Mouse (Mus musculus) heart, adult 9 months (tissue): ENCODE results near the gene Taf1a.
"Not testable (repeated sequence)": the region's sequence is repeated elsewhere in the genome, so short reads cannot be mapped to it uniquely, and the experiment has no call there.

Experiments used
- DNase-seq, 2 experiments: peaks; one replicate each; pipeline ENCODE4 v3.0.0; 2022; ENCODE audit warnings: low spot score in 2 of 2

Gene Taf1a

DNA sequence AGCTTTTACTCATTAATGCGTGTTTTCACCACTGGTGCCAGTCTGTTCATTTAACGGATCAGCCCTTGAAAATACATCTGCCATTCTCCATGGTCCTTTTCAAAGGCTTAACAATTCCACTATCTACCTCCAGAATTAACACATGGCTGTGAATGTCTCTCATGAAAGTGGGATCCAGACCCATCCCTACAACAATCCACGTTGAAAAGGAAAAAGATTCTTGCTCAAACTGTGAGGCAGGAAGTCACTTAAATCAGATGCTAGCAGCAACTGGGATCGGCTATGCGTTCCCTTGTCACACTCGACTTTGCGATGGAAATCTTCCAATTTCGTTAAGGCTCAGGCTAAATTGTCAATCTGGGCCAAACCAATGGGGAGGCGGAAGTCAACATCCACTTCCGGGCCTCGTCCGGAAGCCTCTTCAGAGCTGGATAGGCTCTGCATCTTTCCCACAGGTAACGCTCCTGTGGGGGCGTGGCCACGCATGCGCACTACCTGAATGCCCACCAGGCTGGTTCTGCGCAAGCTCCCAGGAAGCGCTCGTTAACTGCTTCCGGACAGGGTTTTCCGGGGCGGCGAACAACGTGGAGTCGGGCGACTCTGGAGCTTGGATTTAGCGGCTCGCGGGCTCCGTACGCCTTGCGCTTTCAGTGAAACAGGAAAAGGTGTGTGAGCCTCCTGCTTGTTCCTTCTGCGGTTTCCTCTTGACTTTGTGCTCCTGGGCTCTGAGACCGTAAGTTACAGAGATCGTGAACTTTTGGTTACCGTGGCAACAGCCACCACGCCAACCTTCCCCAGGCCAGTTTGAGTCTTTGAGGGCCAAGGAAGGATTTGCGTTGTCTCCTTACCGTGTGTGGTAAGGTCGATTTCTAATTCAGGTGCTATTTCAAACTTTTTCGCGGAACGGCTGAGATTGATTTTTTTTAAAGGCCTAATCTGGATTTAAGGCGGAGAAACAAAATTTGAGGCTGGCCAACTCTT, at the start of gene Taf1a:
Gene Taf1a, plus strand, starts transcription at position 556 of the 981 bp plus-strand sequence.
- DNase-seq, result peak; percentile 85 to 86

DNA sequence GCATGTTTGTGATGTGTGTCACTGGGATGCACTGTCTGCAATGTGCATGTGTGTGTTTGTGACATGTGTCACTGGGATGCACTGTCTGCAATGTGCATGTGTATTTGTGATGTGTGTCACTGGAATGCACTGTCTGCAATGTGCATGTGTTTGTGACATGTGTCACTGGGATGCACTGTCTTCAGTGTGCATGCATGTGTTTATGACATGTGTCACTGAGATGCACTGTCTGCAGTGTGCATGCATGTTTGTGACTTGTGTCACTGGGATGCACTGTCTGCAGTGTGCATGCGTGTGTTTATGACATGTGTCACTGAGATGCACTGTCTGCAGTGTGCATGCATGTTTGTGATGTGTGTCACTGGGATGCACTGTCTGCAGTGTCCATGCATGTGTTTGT, 45.9 kb upstream of the Taf1a start:
- not testable (repeated sequence) for DNase-seq

DNA sequence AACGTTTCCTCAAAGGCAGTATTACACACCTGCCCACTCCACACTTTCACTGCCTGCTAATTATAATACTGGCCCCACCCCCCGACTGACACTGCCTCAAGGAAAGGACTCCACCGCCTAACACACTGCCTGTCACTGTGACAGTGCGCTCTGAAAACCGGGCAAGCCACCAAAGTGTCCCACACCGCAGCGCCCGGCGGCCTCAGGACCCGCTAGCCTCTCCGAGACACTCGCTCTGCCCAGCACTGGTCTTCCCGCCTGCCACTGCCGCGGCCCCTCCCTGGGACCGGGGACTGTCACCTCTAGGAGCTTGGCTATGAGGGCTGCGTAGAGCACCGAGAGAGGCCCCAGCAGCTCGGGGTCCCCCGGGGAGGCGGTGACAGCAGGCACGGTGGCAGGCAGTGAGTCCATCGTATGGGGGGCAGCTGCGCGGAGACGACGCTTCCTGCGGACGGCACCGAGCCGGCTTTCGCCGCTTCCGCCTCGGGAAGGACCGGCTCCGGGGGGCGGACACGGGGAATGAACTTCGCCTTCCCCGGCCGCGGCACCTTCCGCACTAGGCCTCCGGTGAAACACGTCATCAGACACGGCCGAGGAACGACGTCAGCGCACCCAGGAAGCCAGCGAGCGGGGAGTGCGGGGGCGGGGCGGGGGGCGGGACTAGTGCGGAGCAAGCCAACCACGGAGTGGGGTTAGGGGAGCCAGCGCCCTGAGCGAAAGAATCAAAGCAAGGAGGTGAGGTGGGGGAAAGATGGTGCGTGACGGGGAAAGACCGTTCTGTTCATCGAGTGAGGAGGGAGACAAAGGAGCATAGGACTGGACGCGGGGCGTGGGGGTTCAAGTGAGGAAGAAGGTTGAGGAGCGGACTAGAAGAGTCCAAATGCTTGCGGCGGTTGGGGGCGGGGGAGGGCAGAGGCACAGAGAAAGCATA, 43.6 kb upstream of the Taf1a start:
- DNase-seq, result peak; percentile 78 to 79

DNA sequence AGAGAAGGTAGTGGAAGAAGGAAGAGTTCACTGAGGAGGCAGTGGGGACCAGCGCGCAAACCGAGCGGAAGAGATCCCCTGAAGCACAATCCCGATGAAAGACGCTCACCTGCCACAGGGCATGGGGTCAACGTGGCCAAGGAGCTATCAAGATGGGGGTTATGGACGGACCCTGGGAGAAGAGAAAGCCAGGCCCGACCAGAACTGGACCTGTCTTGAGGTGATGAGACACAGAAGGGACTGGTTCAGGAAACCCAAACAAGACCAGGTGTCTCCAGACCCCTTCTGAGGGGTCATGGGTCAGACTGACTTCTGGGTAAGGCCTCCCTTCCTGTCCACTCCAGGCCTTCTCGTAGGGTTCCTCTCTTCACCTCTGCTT, 43.0 kb upstream of the Taf1a start:
- peak in 1 of 2 experiments; percentile 6 for DNase-seq

DNA sequence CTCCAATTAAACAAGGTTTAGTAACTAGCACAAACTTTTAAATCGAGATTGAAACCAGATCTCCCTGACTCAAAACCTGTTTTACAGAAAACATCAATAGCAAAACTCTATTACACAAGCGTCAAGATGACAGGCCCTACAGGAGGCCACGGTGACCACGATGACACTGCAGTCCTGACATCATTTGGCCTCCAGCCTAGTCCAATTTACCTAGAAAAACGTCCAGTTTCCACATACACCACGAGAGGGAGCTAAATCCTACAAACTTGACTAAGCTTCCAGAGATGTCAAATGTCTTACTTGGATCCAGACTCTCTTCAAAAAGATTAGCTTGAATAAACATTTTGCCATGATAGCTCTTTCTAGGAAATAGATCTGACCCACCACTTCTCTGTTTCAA, 38.9 kb upstream of the Taf1a start:
- DNase-seq, result peak; percentile 37 to 64

DNA sequence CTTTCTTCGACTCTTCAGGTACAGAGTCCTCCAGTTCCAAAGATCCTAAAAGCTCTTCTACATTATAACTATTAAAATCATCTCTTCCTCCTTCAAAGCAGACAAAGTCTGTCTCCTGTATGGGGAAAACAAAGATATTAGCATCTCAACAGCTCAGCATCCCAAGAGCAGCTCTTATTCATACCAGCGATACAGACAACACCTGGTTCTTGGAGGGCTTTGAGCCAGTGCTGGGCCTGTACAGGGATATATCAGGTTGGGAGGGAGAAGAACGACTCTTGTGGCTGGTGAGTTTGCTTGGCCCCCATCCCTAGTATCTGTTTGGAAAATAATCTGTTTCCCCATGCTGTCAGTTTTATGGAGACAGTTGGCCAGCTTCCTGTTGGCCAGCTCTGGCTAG, 29.9 kb upstream of the Taf1a start:
- DNase-seq, result no peak

DNA sequence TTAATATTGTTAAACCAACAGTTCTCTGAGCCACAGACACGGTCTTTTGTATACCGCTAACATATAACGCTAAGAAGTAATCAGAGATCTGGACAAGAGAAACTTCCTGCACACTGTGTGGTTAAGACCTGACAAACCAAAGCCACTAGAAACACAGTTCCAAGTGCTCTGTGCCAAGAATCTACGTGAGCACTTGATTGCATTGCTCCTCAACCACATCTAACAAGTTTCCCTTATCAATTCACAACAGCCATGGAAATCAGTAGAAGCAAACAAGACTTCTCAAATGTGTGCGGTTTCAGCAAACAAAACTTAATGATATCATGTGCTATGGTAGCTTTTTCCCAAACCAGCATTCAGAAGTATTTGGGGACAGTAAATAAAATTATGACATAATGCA, 26.5 kb upstream of the Taf1a start:
- DNase-seq, result no peak

DNA sequence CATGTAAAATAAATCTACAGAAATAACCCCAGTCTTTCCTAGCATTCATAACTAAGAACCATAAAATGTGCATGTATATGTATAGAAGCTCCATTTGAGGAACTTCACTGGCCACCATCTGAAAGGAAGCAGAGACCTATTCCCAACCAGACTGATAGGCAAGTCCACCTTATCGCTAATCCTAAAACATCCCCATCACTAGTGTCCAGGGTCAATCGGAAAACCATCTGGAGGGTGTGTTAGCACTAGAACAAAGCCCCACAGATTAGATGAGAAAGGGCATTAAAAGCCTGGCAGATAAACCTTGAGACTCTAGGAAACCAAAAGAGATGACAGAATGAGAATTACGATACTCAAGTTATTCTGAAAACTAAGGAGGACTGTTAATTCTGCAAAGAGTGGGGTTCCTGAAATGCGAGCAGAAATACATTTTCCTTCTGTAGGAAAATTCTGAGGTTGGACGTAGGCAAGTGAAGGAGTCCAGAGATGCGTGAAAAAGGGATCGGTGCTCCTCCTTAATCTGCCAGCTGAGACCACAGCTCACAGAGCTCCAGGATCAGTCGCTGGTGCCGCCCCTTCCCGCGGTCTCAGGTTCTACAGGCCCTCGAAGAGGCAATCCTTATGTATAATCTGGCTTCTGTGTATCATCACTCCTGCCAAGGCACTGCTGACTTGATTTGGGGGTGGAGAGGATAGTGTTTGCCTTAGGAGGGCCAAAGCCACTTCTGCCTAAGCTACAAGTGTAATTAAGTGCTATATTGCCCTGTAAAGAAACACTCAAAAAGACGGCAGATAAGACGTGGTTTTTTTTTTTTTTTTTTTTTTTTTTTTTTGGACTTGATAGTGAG, 25.8 kb upstream of the Taf1a start:
- DNase-seq, result no peak

DNA sequence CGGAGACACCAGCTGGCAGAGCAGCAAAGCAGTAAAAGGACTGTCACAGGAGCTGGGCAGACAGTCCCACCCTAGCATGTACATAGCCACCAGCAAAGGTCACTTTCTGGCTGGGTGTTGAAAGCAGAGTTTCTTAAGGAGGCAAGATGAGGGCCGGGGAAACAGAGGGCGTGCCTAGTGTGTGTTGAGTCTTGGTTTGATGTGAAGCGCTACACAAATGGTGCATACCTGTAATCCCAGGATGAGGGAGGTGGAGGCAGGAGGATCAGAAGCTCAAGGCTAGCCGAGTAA, 25.3 kb upstream of the Taf1a start:
- DNase-seq, result no peak

DNA sequence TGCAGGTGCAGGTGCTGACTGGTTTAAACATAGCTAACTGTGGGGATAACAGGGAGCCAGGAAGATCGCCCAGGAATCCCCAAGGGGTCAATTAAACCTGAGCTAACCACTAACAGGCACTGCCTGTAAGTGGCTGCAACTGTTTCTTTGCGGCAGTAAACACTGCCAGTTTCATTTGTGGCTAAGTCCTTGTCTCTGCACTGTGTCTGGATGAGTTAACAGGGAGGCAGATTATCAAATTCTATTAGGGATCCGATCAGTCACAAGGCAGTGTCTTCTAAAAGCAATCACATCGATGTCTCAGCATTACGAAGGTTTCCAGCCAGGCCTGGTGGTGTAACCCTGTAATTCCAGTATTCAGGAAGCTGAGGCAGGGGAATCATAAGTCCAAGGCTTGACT, 22.4 kb upstream of the Taf1a start:
- no peak for DNase-seq

DNA sequence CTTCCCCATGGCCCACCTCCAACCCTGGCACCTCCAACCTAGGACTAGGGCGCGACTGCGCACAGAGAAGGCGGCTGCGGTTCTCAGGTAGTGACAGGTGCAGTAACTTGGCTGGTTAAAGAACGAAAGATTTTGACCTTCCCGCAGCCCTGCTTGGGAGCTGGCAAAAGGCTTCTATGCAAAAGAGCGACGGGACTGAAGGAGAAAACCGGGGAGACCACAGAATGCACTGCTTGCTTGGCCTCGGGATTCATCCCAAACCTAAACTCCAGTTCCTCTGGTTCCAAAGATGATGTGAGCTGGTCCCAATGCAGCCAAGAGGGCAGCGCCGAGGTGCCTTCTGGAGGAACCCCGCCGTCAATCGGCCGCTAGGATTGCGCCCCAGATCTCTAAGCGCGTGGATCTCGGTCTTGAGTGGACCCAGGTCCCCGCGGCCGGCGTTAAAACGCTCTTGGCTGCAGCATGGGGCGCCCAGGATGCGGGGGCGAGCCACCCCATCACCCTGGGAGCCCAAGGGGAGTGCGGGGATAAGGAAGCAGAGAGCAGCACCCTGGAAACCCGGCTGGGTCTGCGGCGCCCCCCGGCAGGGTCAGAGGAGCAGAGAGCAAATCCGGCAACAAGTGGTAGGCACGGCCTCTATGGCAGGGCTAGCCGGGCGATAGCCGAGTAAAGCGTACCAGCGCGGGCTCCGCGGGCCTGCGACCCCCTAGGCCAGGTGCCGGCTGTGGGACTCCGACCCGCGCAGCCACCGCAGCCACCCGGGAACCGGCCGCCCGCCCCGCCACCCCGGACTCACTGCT, 20.0 kb upstream of the Taf1a start:
- DNase-seq, result no peak

DNA sequence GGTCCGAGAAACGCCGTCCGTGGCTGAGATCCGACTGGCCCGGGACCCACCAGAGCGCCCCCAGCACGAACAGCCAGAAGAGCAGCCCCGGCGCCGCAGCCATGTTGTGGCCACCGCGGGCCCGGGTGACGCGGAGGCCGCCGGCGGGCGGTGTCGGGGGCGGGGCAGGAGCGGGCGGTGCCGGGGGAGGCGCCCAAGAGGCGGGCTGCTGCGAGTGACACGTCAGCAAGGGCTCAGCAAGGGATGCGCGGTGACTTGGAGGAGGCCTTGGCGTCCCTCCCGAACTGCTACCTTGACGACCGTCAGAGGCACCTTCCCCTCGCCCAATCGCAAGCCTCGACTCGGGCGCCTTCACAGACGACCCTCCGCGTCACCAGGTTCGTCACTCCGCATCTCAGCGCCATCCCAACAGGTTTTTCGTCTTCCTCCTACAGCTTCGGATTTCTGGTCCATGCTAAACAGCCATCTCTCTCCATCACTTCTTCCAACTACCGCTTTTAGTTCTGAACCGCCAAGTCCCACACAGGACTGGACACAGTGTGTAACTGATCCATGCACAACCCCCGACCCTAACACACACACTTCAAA, 19.3 kb upstream of the Taf1a start, which contains the start of gene Mia3:
Gene Mia3, minus strand, starts transcription at position 127 of the 588 bp plus-strand sequence.
- DNase-seq, result peak; percentile 94

DNA sequence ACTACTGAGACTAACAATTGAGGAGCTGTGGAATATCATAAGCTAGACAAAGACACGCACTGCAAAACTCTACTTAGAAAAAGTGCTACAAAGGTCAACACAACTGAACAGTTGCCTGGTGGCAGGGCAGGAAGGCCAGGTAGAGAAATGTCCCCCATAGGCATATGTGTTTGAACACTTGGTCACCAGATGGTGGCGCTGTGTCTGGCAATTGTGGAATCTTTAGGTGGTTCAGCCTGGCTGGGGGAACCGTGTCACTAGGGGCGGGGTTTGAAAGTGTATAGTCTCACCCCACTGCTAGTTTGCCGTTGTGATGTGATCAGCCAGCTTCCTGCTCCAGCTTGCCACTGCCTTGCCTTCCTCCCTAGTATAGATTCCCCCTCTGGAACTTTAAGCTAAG, 14.1 kb upstream of the Taf1a start:
- no peak for DNase-seq

DNA sequence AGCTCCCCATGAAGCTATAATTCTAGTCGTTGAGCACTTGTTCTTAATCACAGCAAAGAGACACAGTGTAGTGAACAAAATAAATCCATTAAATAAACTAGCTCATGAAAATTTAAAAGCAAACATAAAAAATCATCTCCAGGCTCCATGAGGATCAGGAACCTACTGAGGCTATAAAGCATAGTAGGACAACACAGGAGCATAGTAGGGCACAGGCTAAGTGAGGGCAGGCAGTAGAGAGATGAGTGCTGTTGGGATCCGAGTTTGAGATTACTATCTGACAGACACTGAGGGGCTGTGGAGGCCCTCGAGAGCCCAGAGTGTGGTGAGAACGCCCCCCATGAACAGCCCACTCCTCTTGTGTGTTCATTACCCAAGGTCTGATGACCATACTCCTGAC, 11.7 kb upstream of the Taf1a start:
- no peak for DNase-seq

DNA sequence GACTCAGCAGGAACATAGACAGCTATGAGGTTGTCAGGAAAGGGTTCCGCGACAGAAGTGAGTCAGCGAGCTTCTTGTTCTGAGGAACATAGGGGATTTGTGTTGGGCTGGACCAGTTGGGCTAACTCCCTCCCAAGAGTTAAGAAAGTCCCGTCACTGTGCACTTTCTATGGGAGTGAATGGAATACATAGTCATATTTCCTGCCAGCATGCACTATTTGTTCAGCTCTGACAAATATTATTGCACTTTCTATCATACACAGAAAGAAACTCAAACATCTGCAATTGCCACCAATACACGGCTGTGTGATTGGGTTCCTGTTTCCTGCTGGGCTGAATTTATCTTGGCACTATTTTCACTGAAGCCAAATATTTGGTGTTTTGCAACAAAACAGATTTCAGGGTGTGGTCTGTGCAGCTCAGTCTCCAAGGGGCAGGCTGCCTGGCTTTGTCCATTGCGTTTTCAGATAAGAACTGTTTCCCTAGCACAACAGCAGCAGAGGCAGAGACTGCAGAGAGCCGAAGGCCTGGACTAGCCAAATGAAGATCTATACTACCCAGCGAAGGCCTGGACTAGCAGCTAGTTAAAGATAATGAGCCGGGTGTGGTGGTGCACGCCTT, 10.3 kb upstream of the Taf1a start:
- peak; percentile 70 for DNase-seq

DNA sequence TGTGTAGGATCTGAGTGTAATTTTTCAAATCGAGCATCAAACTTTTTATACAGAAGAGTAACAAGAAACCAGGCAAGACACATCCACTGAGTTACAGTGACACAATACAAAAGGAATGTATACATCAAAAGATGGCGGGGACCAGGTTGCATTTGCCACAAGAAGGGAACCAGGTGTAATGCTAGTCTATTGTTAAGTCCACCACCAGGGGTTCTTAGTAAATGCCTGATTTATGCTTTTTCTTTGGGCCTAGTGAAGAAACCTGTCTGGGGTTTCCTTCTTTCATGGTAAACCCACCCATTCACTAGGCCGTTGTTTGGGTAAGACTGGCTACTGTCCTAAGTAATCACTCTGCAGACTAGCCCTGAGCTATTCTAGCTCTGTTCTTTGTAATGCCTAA, 9.4 kb upstream of the Taf1a start:
- not testable (repeated sequence) for DNase-seq

DNA sequence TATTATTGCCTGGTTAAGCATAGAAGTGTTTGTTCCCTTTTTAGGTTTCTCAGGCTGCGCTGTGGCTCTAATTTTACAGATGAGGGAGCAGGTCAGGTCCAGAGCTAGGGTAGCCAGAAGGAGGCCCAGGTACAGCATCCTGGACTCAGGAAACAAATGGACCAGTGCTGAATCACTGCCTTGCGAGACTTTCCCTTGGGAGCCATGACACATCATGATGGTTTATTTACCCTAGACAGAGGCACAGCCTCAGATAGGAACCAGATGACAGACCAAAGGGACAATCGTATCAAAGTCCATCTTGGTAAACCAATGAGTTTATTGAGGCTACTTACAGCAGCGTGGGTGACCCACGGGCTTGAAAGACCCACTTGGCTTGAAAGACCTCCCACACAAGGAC, 7.0 kb upstream of the Taf1a start:
- no peak for DNase-seq

DNA sequence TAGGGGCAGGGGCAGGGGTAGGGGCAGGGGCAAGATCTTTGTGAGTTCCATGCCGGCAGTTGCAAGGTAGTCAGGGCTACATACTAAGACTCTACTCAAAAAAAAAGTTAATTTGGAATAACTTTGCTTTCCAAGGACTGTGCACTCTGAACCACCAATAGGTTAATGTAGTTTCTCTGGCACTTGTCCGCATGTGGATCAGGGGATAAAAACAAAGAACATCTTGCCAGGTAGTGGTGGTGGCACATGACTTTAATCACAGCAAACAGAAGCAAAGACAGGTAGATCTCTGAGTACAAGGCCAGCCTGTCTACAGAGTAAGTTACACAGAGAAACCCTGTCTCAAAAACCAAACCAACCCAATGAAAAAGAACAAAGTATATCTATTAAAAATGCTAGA, 6.2 kb upstream of the Taf1a start:
- DNase-seq, result no peak

DNA sequence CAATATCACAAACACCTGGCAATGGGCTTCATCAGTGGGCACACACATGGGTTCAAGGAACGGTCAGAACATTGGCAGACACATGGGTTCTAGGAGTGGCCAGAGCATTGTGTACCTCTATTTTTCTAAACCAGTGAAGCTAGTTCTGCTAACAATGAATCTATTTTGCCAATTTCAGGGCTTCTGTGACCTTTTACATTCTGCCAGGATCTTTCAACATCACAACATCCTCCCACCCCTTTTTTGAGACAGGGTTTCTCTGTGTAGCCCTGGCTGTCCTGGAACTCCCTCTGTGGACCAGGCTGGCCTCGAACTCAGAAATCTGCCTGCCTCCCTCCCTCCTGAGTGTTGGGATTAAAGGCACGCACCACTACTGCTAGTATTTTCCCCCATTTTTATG, 1.4 kb upstream of the Taf1a start:
- DNase-seq, result not testable (repeated sequence)

DNA sequence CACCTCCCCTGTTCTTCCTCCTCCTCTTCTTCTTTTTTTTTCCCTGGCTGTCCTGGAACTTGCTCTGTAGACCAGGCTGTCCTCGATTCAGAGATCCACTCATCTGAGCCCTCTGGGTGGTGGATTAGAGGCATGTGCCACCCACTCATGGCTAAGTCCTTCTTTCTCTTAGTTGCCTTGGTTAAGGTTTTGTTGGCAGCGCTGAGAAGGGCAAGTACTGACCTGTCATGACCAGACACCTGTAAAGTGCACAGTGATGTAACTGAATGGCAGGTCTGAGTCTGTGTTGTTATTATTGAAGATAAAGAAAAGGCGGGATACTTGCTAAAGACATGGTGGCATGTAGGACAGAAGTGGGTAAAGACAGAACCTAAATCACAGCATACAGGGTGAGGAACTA, 14.6 kb downstream of the Taf1a start:
- DNase-seq, result no peak
